Mouse (Mus musculus) frontal cortex, adult 2 months (tissue): ENCODE measurements around the gene Gm20388. TPM values are rescaled to one million over a fixed set of nuclear protein-coding genes. Genes with fewer than 3 reads are reported as not detected.
A peak's percentile ranks its signal among the peaks of the same experiment; 100 is the strongest.

Source experiments
- DNase-seq, 2 experiments: peaks; one replicate each; pipeline ENCODE4 v3.0.0; 2022; ENCODE audit warnings: low spot score in 1 of 2; ENCODE audit errors: extremely low spot score in 1 of 2
- polyA plus RNA-seq: library from polyadenylated mRNA; depleted of rRNA; stranded (reverse); fragments of >200 nt; gene quantifications from 2 replicates; pipeline ENCODE4 v1.2.3, GENCODE M21; 2012

Gene Gm20388
- polyA plus RNA-seq, 1 experiment, result 22.2 TPM

DNA sequence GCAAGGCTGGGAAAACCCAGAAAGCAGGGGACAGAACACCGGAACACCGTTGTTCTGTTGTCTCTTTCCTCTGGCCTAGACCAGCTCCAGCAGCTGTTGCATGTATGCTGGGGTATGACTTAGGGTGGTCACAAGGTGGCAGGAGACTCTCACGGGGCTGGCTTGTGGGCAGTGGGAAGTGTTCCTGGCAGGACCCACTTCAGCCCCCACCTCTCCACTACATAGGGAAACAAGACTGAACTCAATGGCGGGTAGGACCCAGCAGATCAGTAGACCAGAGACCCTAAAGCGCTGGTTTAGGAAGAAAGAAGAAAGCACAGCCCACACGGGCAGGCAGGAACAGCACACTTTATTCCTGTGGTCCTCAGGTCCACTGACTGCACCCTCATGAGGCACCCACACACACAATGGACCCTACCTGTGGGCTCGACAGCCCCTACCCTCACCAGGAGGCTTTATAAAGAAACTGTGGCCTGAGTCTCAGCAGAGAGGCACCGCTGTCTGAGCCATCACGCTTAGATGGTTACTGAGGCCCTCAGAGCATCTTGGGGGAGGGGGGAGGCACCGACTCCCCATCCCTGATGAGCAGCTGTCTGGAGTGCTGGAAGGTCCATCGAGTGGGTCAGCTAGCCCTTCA, 2522.7 kb downstream of the Gm20388 start:
- no peak for DNase-seq

DNA sequence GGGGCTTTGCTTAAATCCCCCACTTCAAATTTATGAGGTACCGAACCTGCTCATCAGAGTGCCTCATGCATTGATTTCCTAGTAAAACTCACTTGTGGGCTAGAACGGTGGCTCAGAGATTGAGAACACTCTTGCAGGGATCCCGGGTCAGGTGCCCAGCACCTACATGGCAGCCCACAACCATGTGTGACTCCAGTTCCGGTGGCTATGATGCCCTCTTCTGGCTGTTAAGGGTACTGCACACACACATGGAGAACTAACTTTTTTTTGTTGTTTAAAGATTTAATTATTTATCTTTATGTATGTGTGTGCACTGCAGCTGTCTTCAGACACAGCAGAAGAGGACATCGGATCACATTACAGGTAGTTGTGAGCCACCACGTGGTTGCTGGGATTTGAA, 2524.7 kb downstream of the Gm20388 start:
- DNase-seq, result no peak

DNA sequence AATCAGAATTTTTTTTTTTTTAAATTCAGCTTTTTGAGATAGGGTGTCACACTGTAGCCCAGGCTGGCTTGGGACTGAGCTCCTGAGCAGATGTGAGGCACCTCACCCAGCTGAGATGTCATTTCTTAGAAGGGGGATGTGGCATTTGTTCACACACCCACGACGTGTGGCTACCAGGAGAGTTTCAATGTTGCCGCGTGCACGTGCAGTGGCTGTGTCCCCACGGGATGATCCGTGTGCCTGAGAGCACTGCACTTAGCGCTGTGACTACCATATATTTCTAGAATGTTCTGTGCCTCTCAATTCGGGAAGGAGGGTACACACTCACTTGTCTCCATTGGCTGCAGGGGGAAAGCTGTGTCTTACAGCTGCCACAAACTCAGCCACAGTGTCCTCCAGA, 2525.5 kb downstream of the Gm20388 start:
- DNase-seq, result no peak

DNA sequence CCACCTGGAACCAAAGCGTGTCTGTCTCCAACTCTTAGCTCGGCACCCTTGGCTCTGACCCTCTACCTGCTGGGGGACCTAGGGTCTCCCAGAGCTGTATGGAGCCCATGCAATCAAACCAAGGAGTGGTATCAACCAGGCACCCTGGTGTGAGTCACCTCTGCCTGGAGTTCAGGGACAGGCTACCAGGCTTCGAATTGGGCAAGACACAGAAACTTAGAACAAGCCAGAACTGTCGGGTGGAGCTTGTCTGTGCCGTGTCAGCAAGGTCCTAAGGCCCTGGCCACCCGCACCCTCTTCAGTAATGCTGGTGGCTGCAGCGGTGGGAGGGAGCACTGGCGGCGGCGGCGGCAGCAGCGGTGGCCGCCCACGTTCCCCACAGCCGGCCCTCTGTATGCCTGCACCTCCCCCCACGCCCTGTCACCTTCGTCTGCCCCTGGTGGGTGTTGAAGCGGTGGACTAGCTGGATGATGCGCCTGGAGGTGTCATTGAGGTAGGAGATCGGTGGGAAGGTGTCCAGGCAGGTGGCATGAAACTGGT, 2526.0 kb downstream of the Gm20388 start:
- DNase-seq, result no peak

DNA sequence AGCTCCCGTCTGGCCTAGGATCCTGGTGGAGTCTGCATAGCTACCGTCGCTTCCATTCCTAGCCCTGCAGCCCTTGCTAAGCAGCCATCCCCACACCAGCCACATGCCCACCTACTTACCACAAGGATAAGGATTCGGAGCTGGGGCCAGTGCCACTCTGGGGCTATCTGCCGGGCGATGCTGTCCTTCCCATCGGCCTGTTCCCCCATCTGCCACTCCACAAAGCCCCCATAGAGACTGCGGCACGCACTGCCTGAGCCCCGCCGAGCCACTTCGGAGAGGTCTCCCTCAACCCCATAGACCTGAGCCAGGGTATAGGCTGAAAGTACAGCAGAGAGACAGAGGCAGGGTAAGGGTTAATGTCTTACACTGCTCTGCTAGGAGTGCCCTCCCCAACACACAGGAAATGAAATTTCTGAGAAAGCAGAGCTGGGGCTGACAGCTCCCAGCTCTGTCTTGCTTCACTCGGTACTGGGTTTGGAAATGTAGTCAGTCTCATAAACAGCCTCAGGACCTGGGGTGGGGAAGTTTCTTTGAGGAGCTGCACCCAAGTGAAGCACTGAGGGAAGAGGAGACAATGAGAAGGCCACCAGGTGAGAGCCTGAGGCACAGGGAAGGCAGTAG, 2527.2 kb downstream of the Gm20388 start:
- no peak for DNase-seq

DNA sequence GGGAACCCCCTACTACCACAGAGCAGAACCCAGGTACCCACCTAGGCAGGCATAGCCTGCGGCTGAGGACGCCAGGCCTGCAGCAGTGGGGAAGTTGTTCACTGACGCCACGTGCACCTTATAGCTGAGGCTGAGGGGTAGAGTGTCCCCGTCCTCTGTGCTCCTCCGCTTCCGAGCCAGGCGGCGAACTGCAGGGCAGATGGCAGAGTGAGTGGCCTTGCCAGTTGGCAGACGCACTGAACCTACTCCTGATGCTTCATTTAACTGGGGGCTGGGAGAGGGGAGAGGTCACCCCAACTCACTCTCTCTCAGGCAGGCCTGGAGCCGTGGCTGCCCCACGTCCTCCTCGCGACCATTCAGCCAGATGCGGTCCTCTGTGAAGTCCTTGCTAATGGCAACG, 2528.7 kb downstream of the Gm20388 start:
- DNase-seq, result no peak

DNA sequence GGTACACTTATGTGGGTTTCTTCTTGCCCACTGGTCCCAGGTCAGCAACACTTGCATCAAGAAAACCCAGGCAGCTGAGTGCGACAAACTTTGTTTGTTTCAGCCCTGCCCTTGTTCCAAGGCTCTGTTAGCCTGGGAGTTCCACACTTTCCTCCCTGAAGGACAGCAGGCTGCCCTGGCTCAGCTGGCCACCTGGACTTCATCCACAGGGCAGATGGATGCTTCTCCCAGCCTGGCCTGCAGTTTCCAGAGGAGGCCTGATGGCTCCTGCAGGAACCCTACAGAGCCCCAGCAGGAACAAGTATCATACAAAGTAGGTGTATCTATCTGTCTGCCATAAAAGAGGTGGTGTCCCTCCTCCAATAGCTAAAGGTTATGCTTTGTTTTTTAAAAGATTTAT, 2530.7 kb downstream of the Gm20388 start:
- DNase-seq, result no peak

DNA sequence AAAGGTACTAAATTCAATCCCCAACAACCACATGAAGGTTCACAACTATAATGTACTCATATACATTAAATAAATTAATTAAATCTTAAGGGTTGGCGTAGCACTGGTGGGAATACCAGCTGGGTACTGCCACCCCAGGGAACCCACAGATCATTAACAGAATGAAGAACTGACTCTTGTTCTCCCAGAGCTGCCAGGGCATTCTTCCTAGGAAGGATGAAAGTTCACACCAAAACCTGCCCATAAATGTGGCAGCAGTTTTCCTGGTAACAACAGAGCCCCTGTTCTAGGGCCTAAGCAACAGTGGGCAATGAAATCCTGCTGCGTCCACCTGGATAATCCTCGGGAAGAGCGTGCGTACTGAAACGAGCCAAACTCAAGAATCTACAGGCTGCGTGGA, 2531.7 kb downstream of the Gm20388 start:
- no peak for DNase-seq

DNA sequence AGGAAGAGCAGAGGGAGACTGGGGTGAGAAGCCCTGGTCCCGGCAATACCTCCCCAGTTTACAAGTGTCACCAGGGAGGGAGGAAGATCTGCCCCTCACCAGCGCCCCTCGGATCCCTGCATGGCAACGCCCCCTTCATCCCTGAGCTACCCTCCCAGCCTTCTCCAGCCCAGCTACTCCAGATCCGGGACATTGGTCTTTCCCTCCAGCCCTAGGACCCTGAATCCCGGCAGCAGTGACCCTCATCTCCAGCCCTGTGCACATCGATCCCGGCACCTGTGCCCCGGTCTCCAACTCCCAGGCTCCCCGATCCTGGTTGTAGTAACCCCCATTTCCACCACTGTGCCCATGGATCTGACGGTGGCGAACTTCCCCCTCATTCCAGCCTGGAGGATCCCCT, 2532.1 kb downstream of the Gm20388 start:
- DNase-seq, result no peak

DNA sequence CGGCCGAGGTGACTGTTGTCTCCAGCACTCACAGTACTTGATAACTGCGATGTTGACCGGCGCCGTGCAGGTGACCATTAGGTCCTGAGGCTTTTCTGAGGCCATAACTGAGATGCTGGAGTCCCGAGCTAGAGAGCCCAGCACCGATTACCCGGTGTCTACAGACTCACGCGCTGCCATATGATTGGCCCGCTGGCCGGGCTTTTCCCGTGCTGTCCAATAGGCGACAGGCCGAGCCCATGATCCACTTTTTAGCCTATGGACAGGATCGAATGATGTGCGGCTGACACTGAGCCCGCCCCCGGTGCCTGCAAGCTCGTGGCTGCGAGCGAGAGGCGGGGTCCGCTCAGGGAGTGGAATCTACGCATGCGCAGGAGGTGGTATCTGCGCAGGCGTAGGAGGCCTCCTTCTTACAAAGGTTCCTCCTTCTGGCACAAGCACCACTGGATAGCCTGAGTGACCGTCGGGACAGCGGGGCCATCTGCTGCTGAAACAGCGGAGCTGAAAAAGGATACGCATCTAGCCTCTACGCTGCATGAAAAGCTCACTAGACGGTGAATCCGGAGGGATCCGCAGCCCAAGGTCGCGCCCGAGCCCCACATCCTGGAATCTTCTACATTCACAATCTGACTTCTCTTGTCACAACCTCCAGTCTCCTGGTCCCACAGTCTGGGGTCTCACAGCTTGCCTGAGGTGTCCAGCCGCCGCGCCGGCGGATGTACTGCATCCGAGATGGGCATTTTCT, 2532.8 kb downstream of the Gm20388 start, which contains the start of gene Mvd:
TSS of gene Mvd (minus strand) at position 161 of the 745 bp plus-strand sequence.
- DNase-seq, result peak; percentile 99

DNA sequence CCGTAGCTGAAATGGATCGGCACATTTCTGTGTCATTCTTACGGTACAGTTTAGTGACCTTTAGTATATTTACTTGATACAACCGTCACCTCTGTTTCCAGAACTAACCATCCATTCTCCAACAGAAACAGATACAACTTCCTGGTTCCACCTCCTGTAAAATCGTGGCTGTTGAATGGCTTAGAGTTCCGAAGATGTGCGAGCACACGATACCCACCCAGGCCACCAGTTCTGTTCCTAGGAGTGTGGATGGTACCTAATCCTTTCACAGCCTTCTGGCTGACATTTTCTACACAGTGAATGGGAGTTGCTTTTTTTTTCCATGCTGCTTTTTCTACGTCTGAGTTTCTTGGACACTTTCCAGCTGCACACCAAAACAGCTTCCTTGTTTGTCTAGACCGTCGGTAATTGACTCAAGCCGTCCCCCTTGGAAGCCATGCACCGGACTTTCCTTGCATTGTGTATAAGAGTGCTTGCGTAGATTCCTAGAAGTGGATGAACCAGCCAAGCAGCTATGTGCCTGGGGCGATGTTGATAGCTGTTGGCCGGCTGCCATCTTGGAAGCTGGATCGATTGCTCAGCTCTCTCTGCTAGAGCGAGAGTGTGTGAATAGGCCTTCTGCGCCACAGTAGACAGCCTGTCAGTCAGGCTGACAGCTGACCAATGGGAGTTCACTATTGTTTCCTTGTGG, 2533.6 kb downstream of the Gm20388 start:
- DNase-seq, result peak; percentile 80 to 87

DNA sequence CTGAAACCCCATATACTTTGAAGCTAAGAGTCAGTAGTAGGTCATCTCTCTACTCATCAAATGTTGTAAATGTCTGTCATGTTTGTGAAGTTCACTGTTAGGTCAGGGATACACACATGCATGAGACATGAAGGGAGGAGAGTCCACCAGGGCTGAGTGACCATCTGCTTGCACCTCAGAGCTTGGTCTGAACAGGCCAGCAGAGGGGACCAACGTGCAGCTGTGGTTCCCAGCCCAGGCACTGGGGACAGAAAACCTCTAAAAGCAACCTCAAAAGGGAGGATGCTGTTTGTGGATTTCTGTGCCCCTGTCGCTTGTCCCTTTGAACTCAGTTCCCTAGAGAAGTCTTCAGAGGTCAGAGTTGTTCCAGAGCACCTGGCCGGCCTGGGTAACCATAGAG, 2534.6 kb downstream of the Gm20388 start:
- DNase-seq, result no peak

DNA sequence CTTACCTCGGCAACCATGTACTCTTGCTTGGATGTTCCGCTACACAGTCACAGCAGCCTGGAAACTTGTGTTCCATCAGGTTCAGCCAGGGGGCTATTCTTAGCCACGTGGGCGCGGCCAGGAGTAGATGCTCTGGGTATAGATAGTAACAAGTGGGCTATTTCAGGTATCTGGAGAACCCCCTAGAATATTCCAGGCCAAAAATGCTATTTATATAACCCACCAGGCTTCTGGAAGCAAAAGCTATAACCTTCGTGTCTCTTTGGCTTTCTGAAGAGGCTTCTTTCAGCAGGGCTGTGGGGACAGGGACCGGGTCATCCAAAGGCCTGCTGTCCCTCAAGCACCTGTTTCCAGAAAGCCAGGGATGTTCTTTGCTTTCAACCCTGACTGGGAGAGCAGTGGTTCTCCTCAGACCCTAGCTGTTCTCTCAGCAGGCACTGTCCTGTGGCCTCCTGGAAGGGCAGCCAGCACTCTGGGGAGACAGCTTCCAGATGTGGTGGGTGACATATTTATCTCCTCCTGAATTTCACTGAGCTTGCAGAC, 2540.6 kb downstream of the Gm20388 start:
- no peak for DNase-seq

DNA sequence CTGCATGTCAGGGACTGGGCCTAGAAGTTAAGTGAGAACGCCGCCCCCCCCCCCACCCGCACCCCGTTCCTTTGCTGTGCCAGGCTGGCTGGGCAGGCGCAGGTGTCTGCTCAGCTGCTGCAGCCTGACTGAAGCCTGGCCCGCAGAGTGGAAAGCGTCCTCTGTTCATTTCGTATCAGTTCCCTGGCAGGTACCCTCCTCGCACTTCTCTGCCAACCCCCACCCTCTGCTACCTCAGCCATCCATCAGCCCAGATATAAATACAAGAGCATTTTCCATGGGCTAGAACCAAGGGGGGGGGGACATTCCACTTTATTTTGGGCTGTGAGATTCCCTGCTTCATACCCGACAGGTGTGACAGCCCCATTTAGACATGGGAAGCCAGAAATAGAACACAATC, 2541.5 kb downstream of the Gm20388 start:
- DNase-seq, result no peak

DNA sequence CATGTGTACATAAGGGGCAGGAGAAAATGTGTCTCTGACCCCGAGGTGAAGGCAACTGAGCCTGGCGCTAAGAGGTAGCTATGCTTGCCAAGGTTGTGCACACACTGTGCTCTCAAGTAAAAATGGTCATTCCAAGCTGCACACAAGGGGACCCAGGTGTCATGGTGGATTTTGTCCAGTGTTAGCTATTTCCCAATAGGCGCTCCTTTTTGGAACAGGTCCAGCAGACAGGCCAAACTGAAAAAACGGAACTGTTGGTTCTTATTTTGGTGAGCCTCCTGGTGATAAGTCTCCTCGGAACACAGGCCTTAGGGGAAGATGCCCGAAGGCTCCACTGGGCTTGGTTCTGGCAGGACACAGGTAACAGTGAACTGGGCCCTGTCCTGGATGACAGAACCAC, 2543.8 kb downstream of the Gm20388 start:
- DNase-seq, result no peak

DNA sequence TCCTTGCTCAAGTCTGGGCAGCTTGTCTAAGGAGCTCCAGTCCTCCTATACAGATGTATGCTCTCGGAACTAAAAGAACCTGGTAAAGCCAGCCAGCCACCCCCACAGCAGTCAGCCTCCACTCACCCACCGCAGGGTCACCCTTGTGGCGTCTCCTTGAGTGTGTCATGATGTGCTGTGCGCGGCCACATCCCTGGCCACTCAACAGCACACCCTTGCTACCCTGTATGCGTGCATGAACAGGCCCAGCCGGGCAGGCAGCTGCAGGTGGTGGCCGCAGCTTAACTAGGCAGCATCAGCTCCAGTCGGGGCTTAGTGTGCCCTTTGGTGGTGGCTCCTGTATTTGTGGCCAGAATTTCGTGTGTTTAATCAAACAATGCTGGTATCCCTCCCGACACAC, 2546.5 kb downstream of the Gm20388 start:
- no peak for DNase-seq

DNA sequence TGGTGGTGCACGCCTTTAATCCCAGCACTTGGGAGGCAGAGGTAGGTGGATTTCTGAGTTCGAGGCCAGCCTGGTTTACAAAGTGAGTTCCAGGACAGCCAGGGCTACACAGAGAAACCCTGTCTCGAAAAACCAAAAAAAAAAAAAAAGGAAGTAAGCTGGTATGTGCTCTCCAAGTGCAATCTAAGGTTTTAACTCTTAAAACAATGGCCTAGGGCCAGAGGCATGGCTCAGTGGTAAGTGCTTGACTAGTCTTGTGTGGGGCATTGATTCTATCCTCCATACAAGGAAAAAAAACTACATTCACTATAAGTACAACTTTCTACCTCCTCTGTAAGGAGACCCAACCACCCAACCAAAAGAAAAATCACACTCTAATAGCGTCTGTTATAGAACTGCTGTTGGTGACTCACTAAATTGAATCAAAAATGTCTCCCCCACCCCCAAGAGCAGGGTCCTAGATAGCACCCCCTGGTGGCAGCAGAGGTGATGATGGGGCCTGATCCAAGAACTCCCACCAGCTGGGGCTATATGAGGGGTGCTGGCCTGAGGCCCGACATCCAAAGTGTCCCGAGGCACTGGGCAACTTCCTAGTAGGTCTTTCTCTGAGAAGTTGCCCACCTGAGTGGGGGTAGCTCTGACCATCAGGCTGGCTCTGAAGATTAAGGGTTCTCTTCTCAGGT, 2548.7 kb downstream of the Gm20388 start:
- DNase-seq, result no peak

DNA sequence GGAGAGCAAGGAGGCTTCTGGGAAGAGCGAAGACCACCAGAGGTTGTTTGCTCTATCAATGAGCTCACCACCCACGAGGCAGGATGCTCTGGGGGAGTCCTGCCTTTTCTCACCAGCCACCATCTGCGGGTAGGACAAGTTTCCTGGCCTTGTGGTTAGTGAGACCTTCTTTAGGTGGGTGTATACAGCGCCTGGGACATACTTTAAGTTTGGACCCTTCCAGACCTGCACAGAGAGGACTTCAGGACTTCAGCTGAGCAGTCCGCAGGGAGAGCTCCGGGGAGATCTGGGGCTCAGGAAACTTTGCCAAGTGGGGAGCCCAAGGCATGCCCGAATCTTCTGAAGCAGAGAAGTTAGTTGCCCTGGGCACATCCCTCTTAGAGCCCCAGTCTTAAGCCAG, 2549.3 kb downstream of the Gm20388 start:
- no peak for DNase-seq

DNA sequence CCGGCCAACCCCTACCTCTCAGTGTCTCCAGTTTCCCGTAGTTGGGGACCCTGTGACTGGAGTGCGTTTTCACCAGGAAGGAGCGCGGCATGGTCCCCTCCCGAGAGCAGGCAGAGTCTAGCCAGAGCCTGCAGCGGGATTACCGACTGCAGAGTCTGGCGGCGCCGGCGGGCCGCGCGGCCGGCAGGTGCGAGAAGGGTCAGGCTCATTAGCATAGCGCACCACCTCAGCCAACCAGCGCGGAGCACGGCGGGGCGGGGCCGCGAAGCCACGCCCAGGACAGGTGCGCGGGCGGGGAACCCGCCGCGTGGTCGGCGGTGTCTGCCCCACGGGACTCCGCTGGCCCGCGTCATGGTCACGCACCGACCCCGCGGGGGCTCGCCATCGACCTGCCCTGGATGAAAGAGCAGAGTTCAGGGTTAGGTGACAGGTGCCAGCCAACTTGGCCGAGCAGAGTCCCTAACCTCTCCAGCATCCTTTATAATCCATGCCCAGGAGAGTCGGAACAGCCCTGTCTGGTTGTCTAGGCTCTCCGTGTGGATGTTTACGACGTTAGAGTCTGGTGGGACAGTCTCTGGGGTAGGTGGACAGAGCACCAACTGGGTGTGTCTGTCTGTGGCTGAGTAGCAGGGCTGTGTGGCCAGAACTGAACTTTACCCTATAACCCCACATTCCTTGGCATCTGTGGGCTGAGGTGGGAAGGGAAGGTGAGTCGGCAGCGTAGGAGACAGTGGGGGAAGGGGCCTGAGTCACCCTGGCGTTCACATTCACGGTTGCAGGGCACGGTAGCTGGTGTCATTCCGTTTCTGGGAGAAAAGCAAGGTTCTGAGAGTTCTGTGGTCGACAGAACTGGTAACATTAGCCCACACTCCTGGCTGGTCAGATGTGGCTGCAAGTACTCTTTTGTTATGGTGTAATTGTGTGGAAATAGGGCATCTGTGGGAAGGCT, 2550.2 kb downstream of the Gm20388 start, which contains the start of gene Snai3:
TSS of gene Snai3 (minus strand) at position 210 of the 949 bp plus-strand sequence.
- DNase-seq, result no peak
